In genomic region chr19:5883935-5884334, GRCm38 (mm10) we compare ENCODE assay signal across 13 mouse cellular contexts. TPM values are rescaled to one million over a fixed set of nuclear protein-coding genes. Genes with fewer than 3 reads are reported as not detected.
A peak's percentile ranks its signal among the peaks of the same experiment; 100 is the strongest.
DNase-seq lines count a peak whose midpoint lies in the region; ATAC-seq and TF ChIP-seq lines count a peak whose summit lies in the region.
"Had no signal": no experiment of that assay in that cellular context is flagged by ENCODE, and none has a peak within 500 bp of the region (broad histone marks: within the 10 kb centered on the region; RNA-seq: fewer than 3 reads in every experiment).

No protein-coding gene starts in this region.

- no peak for DNase-seq in stomach, postnatal 0 days (ENCODE audit: low spot score)
- peak; percentile 53 to 55 (median 54) for DNase-seq in liver, embryonic 14.5 days (ENCODE audit: low read depth in 3 of 3, low spot score in 3 of 3)
- no peak for DNase-seq in kidney, postnatal 36 days
- DNase-seq in right cerebral cortex, postnatal 10 days (ENCODE audit: low spot score in 2 of 2): no peak
- no peak for DNase-seq in kidney, postnatal 25 days
- DNase-seq: cerebellum, adult 11-12 months; kidney, adult 2 months; layer of hippocampus, postnatal 36 days; thymus, adult 18-20 months had no signal

- WGBS in stomach, embryonic 14.5 days: 42% methylated on average over 1 of the region's 1 CpGs
- WGBS in stomach, postnatal 0 days: 38% methylated on average over 1 of the region's 1 CpGs
- WGBS in intestine, embryonic 16.5 days: 21% methylated on average over 1 of the region's 1 CpGs
- 8% methylated on average over 1 of the region's 1 CpGs for WGBS in liver, embryonic 14.5 days (ENCODE audit: insufficient replicate concordance)

- no peak for TF ChIP-seq CTCF in stomach, postnatal 0 days (IDR thresholded peaks at IDR 0.05; ENCODE audit: low read depth)
- no peak for TF ChIP-seq CTCF in liver, embryonic 14.5 days (IDR thresholded peaks at IDR 0.05; ENCODE audit: low read depth)

- H3K9ac ChIP-seq in stomach, embryonic 14.5 days (replicated peaks; ENCODE audit: low read depth, low read length): no peak overlapping the region
- H3K9ac ChIP-seq in stomach, postnatal 0 days (ENCODE audit: low read length): no peak overlapping the region
- 0 out of 2 replicates have a peak overlapping the region, but pooled peaks have one; percentile 2 for H3K9ac ChIP-seq in intestine, embryonic 16.5 days (ENCODE audit: low read depth, low read length)
- no peak overlapping the region for H3K9ac ChIP-seq in liver, embryonic 14.5 days (replicated peaks)
- H3K9ac ChIP-seq: hindbrain, embryonic 14.5 days had no signal

- no peaks in the 10 kb centered on the region for H3K9me3 ChIP-seq in stomach, embryonic 14.5 days (ENCODE audit: control insufficient read depth, low read depth, low read length)
- H3K9me3 ChIP-seq in stomach, postnatal 0 days (ENCODE audit: control insufficient read depth, low read length): no peaks in the 10 kb centered on the region
- no peaks in the 10 kb centered on the region for H3K9me3 ChIP-seq in intestine, embryonic 16.5 days (ENCODE audit: control insufficient read depth, low read length)
- H3K9me3 ChIP-seq in liver, embryonic 14.5 days (ENCODE audit: control insufficient read depth, low read length): no peaks in the 10 kb centered on the region

- H3K36me3 ChIP-seq in stomach, embryonic 14.5 days (ENCODE audit: control insufficient read depth, insufficient read depth, low read length): no peaks in the 10 kb centered on the region
- H3K36me3 ChIP-seq in stomach, postnatal 0 days (ENCODE audit: control insufficient read depth, insufficient read depth, low read length): no peaks in the 10 kb centered on the region
- H3K36me3 ChIP-seq in intestine, embryonic 16.5 days (ENCODE audit: control insufficient read depth, insufficient read depth, low read length): no peaks in the 10 kb centered on the region
- no peaks in the 10 kb centered on the region for H3K36me3 ChIP-seq in liver, embryonic 14.5 days (replicated peaks; ENCODE audit: control insufficient read depth, insufficient read depth, low read depth)

- no peak for TF ChIP-seq EP300 in stomach, postnatal 0 days (optimal IDR thresholded peaks at IDR 0.05)
- TF ChIP-seq EP300 in liver, embryonic 14.5 days (IDR thresholded peaks at IDR 0.05; ENCODE audit: low read depth): peak; percentile 86

- H3K27me3 ChIP-seq in stomach, embryonic 14.5 days (ENCODE audit: control insufficient read depth, insufficient read depth, low read length): no peaks in the 10 kb centered on the region
- no peaks in the 10 kb centered on the region for H3K27me3 ChIP-seq in stomach, postnatal 0 days (ENCODE audit: control insufficient read depth, insufficient read depth, low read length)
- no peaks in the 10 kb centered on the region for H3K27me3 ChIP-seq in intestine, embryonic 16.5 days (replicated peaks; ENCODE audit: control insufficient read depth, insufficient read depth, low read length)
- no peaks in the 10 kb centered on the region for H3K27me3 ChIP-seq in liver, embryonic 14.5 days (ENCODE audit: control insufficient read depth, insufficient read depth, low read length)

- no peak overlapping the region for H3K27ac ChIP-seq in stomach, embryonic 14.5 days (ENCODE audit: low read length)
- no peak overlapping the region for H3K27ac ChIP-seq in stomach, postnatal 0 days (replicated peaks)
- peak overlapping the region; percentile 57 for H3K27ac ChIP-seq in intestine, embryonic 16.5 days (ENCODE audit: low read length)
- H3K27ac ChIP-seq in liver, embryonic 14.5 days: peak overlapping the region; percentile 63
- H3K27ac ChIP-seq: hindbrain, embryonic 14.5 days had no signal

- peak; percentile 42; the same call in 1 of the 2 replicates for ATAC-seq in stomach, embryonic 14.5 days (ENCODE audit: insufficient number of reproducible peaks, insufficient read depth, low FRiP score, low read depth)
- ATAC-seq in stomach, postnatal 0 days (ENCODE audit: low FRiP score, low TSS enrichment): no peak
- ATAC-seq in intestine, embryonic 16.5 days: peak; percentile 74
- peak; percentile 91 for ATAC-seq in liver, embryonic 14.5 days (ENCODE audit: insufficient read depth)
- ATAC-seq: activated CD4-positive, CD25-positive, alpha-beta regulatory T cell, adult 4 months had no signal

- no peak overlapping the region for H3K4me2 ChIP-seq in stomach, embryonic 14.5 days (replicated peaks; ENCODE audit: low read depth, low read length)
- H3K4me2 ChIP-seq in stomach, postnatal 0 days (replicated peaks; ENCODE audit: low read depth): no peak overlapping the region
- no peak overlapping the region for H3K4me2 ChIP-seq in intestine, embryonic 16.5 days (ENCODE audit: low read depth, low read length)
- peak overlapping the region; percentile 23; the same call in 1 of the 2 replicates for H3K4me2 ChIP-seq in liver, embryonic 14.5 days (ENCODE audit: low read depth)
- H3K4me2 ChIP-seq: hindbrain, embryonic 14.5 days had no signal

- no peak overlapping the region for H3K4me3 ChIP-seq in stomach, embryonic 14.5 days (ENCODE audit: low read depth, low read length)
- H3K4me3 ChIP-seq in stomach, postnatal 0 days (ENCODE audit: low read depth, low read length): no peak overlapping the region
- no peak overlapping the region for H3K4me3 ChIP-seq in intestine, embryonic 16.5 days (ENCODE audit: low read length)
- no peak overlapping the region for H3K4me3 ChIP-seq in liver, embryonic 14.5 days (ENCODE audit: insufficient read depth in 1 of 2, low read depth in 2 of 2, low read length in 2 of 2)

- H3K4me1 ChIP-seq in stomach, embryonic 14.5 days (ENCODE audit: control insufficient read depth, insufficient read depth, low read length): no peaks in the 10 kb centered on the region
- H3K4me1 ChIP-seq in stomach, postnatal 0 days (replicated peaks; ENCODE audit: control insufficient read depth, insufficient read depth): no peaks in the 10 kb centered on the region
- H3K4me1 ChIP-seq in intestine, embryonic 16.5 days (ENCODE audit: control insufficient read depth, insufficient read depth, low read length): peaks cover 14% of the 10 kb centered on the region
- peaks cover 19 to 24% of the 10 kb centered on the region in 2 experiments for H3K4me1 ChIP-seq in liver, embryonic 14.5 days (replicated peaks; ENCODE audit: control insufficient read depth in 2 of 2, insufficient read depth in 2 of 2, low read length in 1 of 2)

RNA-seq across cellular contexts. Expression of gene Slc25a45, which starts 6.3 kb away (rescaled TPM):
- 1.8 and 2.8 TPM in 2 replicates for polyA plus RNA-seq in stomach, embryonic 14.5 days (2014; fragmentation: Nextera tagmentation; extraction: Ambion mirVana)
- polyA plus RNA-seq in stomach, postnatal 0 days (2015; fragmentation: Nextera tagmentation; extraction: Ambion mirVana): 2.9 and 3.2 TPM in 2 replicates
- polyA plus RNA-seq in intestine, embryonic 16.5 days (2015; fragmentation: Nextera tagmentation; extraction: Ambion mirVana): 3.4 and 4.1 TPM in 2 replicates
- polyA plus RNA-seq in liver, embryonic 14.5 days (2012; rRNA removed): 5.3 and 5.8 TPM in 2 replicates
- 3.2 and 4.6 TPM in 2 replicates for polyA plus RNA-seq in liver, embryonic 14.5 days (2014; fragmentation: Nextera tagmentation; extraction: Ambion mirVana)

RNA-seq across cellular contexts. Expression of gene Frmd8, which starts 8.9 kb away (rescaled TPM):
- polyA plus RNA-seq in stomach, embryonic 14.5 days (2014; fragmentation: Nextera tagmentation; extraction: Ambion mirVana): 18.3 and 18.6 TPM in 2 replicates
- 13.8 and 18.8 TPM in 2 replicates for polyA plus RNA-seq in stomach, postnatal 0 days (2015; fragmentation: Nextera tagmentation; extraction: Ambion mirVana)
- 31.1 and 31.7 TPM in 2 replicates for polyA plus RNA-seq in intestine, embryonic 16.5 days (2015; fragmentation: Nextera tagmentation; extraction: Ambion mirVana)
- 5.9 and 6.7 TPM in 2 replicates for polyA plus RNA-seq in liver, embryonic 14.5 days (2012; rRNA removed)
- 6.6 and 8.4 TPM in 2 replicates for polyA plus RNA-seq in liver, embryonic 14.5 days (2014; fragmentation: Nextera tagmentation; extraction: Ambion mirVana)

RNA-seq across cellular contexts. Expression of gene Tigd3, which starts 10.0 kb away (rescaled TPM):
- polyA plus RNA-seq in stomach, embryonic 14.5 days (2014; fragmentation: Nextera tagmentation; extraction: Ambion mirVana): 3.1 and 3.2 TPM in 2 replicates
- polyA plus RNA-seq in stomach, postnatal 0 days (2015; fragmentation: Nextera tagmentation; extraction: Ambion mirVana): 0.77 and 1.0 TPM in 2 replicates
- 1.5 and 1.7 TPM in 2 replicates for polyA plus RNA-seq in intestine, embryonic 16.5 days (2015; fragmentation: Nextera tagmentation; extraction: Ambion mirVana)
- 2.2 and 2.4 TPM in 2 replicates for polyA plus RNA-seq in liver, embryonic 14.5 days (2012; rRNA removed)
- 1.1 TPM in 2 replicates for polyA plus RNA-seq in liver, embryonic 14.5 days (2014; fragmentation: Nextera tagmentation; extraction: Ambion mirVana)

RNA-seq across cellular contexts. Expression of gene Dpf2, which starts 28.9 kb away (rescaled TPM):
- polyA plus RNA-seq in stomach, embryonic 14.5 days (2014; fragmentation: Nextera tagmentation; extraction: Ambion mirVana): 132 and 148 TPM in 2 replicates
- 47.0 and 54.9 TPM in 2 replicates for polyA plus RNA-seq in stomach, postnatal 0 days (2015; fragmentation: Nextera tagmentation; extraction: Ambion mirVana)
- 109 and 119 TPM in 2 replicates for polyA plus RNA-seq in intestine, embryonic 16.5 days (2015; fragmentation: Nextera tagmentation; extraction: Ambion mirVana)
- polyA plus RNA-seq in liver, embryonic 14.5 days (2012; rRNA removed): 35.3 and 36.0 TPM in 2 replicates
- 45.1 and 54.5 TPM in 2 replicates for polyA plus RNA-seq in liver, embryonic 14.5 days (2014; fragmentation: Nextera tagmentation; extraction: Ambion mirVana)

RNA-seq across cellular contexts. Expression of gene Cdc42ep2, which starts 40.7 kb away (rescaled TPM):
- polyA plus RNA-seq in stomach, embryonic 14.5 days (2014; fragmentation: Nextera tagmentation; extraction: Ambion mirVana): 7.3 and 7.4 TPM in 2 replicates
- 7.9 and 8.1 TPM in 2 replicates for polyA plus RNA-seq in stomach, postnatal 0 days (2015; fragmentation: Nextera tagmentation; extraction: Ambion mirVana)
- 14.7 and 15.1 TPM in 2 replicates for polyA plus RNA-seq in intestine, embryonic 16.5 days (2015; fragmentation: Nextera tagmentation; extraction: Ambion mirVana)
- polyA plus RNA-seq in liver, embryonic 14.5 days (2012; rRNA removed): 2.2 and 2.3 TPM in 2 replicates
- 1.6 and 2.1 TPM in 2 replicates for polyA plus RNA-seq in liver, embryonic 14.5 days (2014; fragmentation: Nextera tagmentation; extraction: Ambion mirVana)

Comparison
In these comparisons a context has a peak if more than half of its experiments do, and no peak if none do; other contexts are left out.
1. H3K27ac ChIP-seq: peak in intestine, embryonic 16.5 days (single experiment) and liver, embryonic 14.5 days (single experiment); none in stomach, embryonic 14.5 days (single experiment) and stomach, postnatal 0 days (single experiment).
2. DNase-seq: peak in liver, embryonic 14.5 days (3 of 3); none in stomach, postnatal 0 days (single experiment), kidney, postnatal 36 days (0 of 2), right cerebral cortex, postnatal 10 days (0 of 2) and kidney, postnatal 25 days (0 of 2).